Mouse (Mus musculus) stomach, postnatal 0 days (tissue): Measurements from ENCODE around the gene Rhbdl2.

Experiments
- CTCF ChIP-seq: IDR thresholded peaks from 2 replicates; pipeline ENCODE4 v1.5.1; 2016; ENCODE audit warnings: antibody characterized with exemption, low read depth, mild to moderate bottlenecking, moderate library complexity
- EP300 ChIP-seq: optimal IDR thresholded peaks from 2 replicates; pipeline ENCODE3; 2016; ENCODE audit warnings: antibody characterized with exemption

GRCm38 (mm10) chr4:123738708-123739107 is 49.0 kb upstream of the Rhbdl2 start:
- TF ChIP-seq CTCF (no peak), EP300 (no peak)
